Mouse (Mus musculus) mammary gland, adult 2 months (tissue): Measurements from ENCODE around the gene Pdcd1lg2. TPM values are rescaled to one million over a fixed set of nuclear protein-coding genes. Genes with fewer than 3 reads are reported as not detected.

ENCODE experiments used
- polyA plus RNA-seq: library from polyadenylated mRNA; depleted of rRNA; stranded (reverse); fragments of >200 nt; gene quantifications from 2 replicates; pipeline ENCODE4 v1.2.3, GENCODE M21; 2012; ENCODE audit warnings: low replicate concordance; rRNA removed

Gene Pdcd1lg2
- polyA plus RNA-seq: 0.73 and 1.1 TPM in 2 replicates

GRCm38 (mm10) chr19:29410619-29411018 is at the start of gene Pdcd1lg2:
Pdcd1lg2 (plus strand) TSS chr19:29410919.

GRCm38 (mm10) chr19:29366969-29367622 is 43.6 kb upstream of the Pdcd1lg2 start, which contains the start of the genes Plgrkt and Cd274:
Plgrkt (minus strand) TSS chr19:29367390.
Cd274 (plus strand) TSS chr19:29367455.

Other genes starting within 250 kb of the Pdcd1lg2 start
- gene Jak2, start 159.1 kb upstream of the Pdcd1lg2 start, polyA plus RNA-seq: 9.1 and 9.8 TPM in 2 replicates
- 1.4 and 2.8 TPM in 2 replicates for gene Insl6, start 85.6 kb upstream of the Pdcd1lg2 start, polyA plus RNA-seq
- gene Rln1, start 76.2 kb upstream of the Pdcd1lg2 start, polyA plus RNA-seq: not detected in 2 replicates
- gene Plgrkt, start 43.5 kb upstream of the Pdcd1lg2 start, polyA plus RNA-seq: 62.5 and 78.0 TPM in 2 replicates
- gene Cd274, start 43.5 kb upstream of the Pdcd1lg2 start, polyA plus RNA-seq: 7.8 and 17.7 TPM in 2 replicates
- gene Ric1, start 111.4 kb downstream of the Pdcd1lg2 start, polyA plus RNA-seq: 13.8 and 18.0 TPM in 2 replicates
- gene Ermp1, start 237.5 kb downstream of the Pdcd1lg2 start, polyA plus RNA-seq: 18.3 and 36.0 TPM in 2 replicates